Mouse (Mus musculus) G1E-ER4 (cell line): Measurements from ENCODE around the gene Spsb4. TPM values are rescaled to one million over a fixed set of nuclear protein-coding genes. Genes with fewer than 3 reads are reported as not detected.

Experiments
- GATA1 ChIP-seq: IDR thresholded peaks from one replicate; pipeline ENCODE4 v1.8.0; 2012; ENCODE audit warnings: low read length, inconsistent platforms
- polyA plus RNA-seq: library from polyadenylated mRNA; stranded (reverse); fragments of >175 nt; gene quantifications from 2 replicates; pipeline ENCODE4 v1.2.3, GENCODE M21; 2012

Spsb4 gene
- polyA plus RNA-seq, 1 experiment, result not detected

- TF ChIP-seq GATA1, result no peak
Observed at GRCm38 (mm10) chr9:96967516-96967915, 51.1 kb downstream of the Spsb4 start.

GRCm38 (mm10) chr9:96966465-96966864, 52.2 kb downstream of the Spsb4 start:
- no peak for TF ChIP-seq GATA1

GRCm38 (mm10) chr9:96963443-96964215, 55.0 kb downstream of the Spsb4 start:
- TF ChIP-seq GATA1, result no peak

GRCm38 (mm10) chr9:96962714-96963113, 55.9 kb downstream of the Spsb4 start:
- no peak for TF ChIP-seq GATA1

GRCm38 (mm10) chr9:96961986-96962701, 56.5 kb downstream of the Spsb4 start:
- no peak for TF ChIP-seq GATA1

- no peak for TF ChIP-seq GATA1
Observed at GRCm38 (mm10) chr9:96961006-96961405, 57.6 kb downstream of the Spsb4 start.

GRCm38 (mm10) chr9:96960241-96960640, 58.4 kb downstream of the Spsb4 start:
- TF ChIP-seq GATA1, result no peak

- no peak for TF ChIP-seq GATA1
Observed at GRCm38 (mm10) chr9:96959469-96959868, 59.2 kb downstream of the Spsb4 start.

- TF ChIP-seq GATA1, result no peak
Observed at GRCm38 (mm10) chr9:96958009-96958615, 60.5 kb downstream of the Spsb4 start.

- no peak for TF ChIP-seq GATA1
Observed at GRCm38 (mm10) chr9:96957298-96957865, 61.3 kb downstream of the Spsb4 start.

- TF ChIP-seq GATA1, result no peak
Observed at GRCm38 (mm10) chr9:96956646-96957297, 61.9 kb downstream of the Spsb4 start.

- no peak for TF ChIP-seq GATA1
Observed at GRCm38 (mm10) chr9:96954063-96954809, 64.4 kb downstream of the Spsb4 start.

- TF ChIP-seq GATA1, result no peak
Observed at GRCm38 (mm10) chr9:96953443-96953842, 65.2 kb downstream of the Spsb4 start.

- no peak for TF ChIP-seq GATA1
Observed at GRCm38 (mm10) chr9:96952310-96952975, 66.2 kb downstream of the Spsb4 start.
